Mouse (Mus musculus) ES-E14 (cell line): ENCODE data around the gene Nccrp1. TPM values are rescaled to one million over a fixed set of nuclear protein-coding genes. Genes with fewer than 3 reads are reported as not detected.

Experiments used
- DNase-seq: peaks from one replicate; pipeline ENCODE4 v3.0.0-alpha.2; 2013; ENCODE audit warnings: low read depth, low spot score
- H3K27ac ChIP-seq: 2 replicates; pipeline ENCODE4 v1.5.1; 2012; ENCODE audit warnings: low read depth, mild to moderate bottlenecking, low read length, moderate library complexity, mixed read lengths; ENCODE audit not compliant: poor library complexity, insufficient read depth, severe bottlenecking
- H3K36me3 ChIP-seq: 2 replicates; pipeline ENCODE4 v1.6.1; 2012; ENCODE audit warnings: mild to moderate bottlenecking, low read length, moderate library complexity, mixed read lengths; ENCODE audit not compliant: control insufficient read depth, poor library complexity, insufficient read depth, severe bottlenecking
- H3K4me1 ChIP-seq, 2 experiments: fragments of 150-350 bp in 1 of 2; sonication (generic) in 1 of 2; 2 replicates each; pipeline ENCODE4 v1.6.1; 2012; ENCODE audit warnings: low read length in 2 of 2, mild to moderate bottlenecking in 1 of 2, mixed read lengths in 1 of 2; ENCODE audit not compliant: control insufficient read depth in 2 of 2, insufficient read depth in 2 of 2, poor library complexity in 1 of 2
- H3K4me3 ChIP-seq, 2 experiments: fragments of 150-350 bp in 1 of 2; sonication (generic) in 1 of 2; 2 replicates each; pipeline ENCODE4 v1.5.1; 2012; ENCODE audit warnings: low read length in 2 of 2, low read depth in 1 of 2, mild to moderate bottlenecking in 1 of 2, mixed read lengths in 1 of 2; ENCODE audit not compliant: insufficient read depth in 1 of 2, poor library complexity in 1 of 2, severe bottlenecking in 1 of 2
- H3K9ac ChIP-seq: 2 replicates; pipeline ENCODE4 v1.6.1; 2012; ENCODE audit warnings: low read depth, mild to moderate bottlenecking, low read length, mixed read lengths; ENCODE audit not compliant: poor library complexity, insufficient read depth, severe bottlenecking
- H3K9me3 ChIP-seq: fragments of 150-350 bp; sonication (generic); 2 replicates; pipeline ENCODE4 v1.6.1; 2012; ENCODE audit warnings: low read depth, mild to moderate bottlenecking, low read length; ENCODE audit not compliant: control insufficient read depth, insufficient read depth
- CHD2 ChIP-seq: IDR thresholded peaks from 2 replicates; pipeline ENCODE4 v1.6.1; 2014; ENCODE audit warnings: mild to moderate bottlenecking, low read depth, low read length, inconsistent platforms
- HCFC1 ChIP-seq: IDR thresholded peaks from 2 replicates; pipeline ENCODE4 v1.6.1; 2012; ENCODE audit warnings: low read length, inconsistent platforms, borderline replicate concordance; ENCODE audit not compliant: insufficient read depth
- MAFK ChIP-seq: IDR thresholded peaks from 2 replicates; pipeline ENCODE4 v1.6.1; 2014; ENCODE audit warnings: mild to moderate bottlenecking, low read depth, low read length, inconsistent platforms; ENCODE audit not compliant: insufficient read depth
- ZC3H11A ChIP-seq: IDR thresholded peaks from 2 replicates; pipeline ENCODE4 v1.6.1; 2012; ENCODE audit warnings: low read depth, mild to moderate bottlenecking, inconsistent platforms, low read length, borderline replicate concordance
- ZNF384 ChIP-seq: IDR thresholded peaks from 2 replicates; pipeline ENCODE4 v1.6.1; 2012; ENCODE audit warnings: low read depth, low read length, inconsistent platforms
- in situ Hi-C, 2 experiments: fragments of 600-800 bp; cut with MboI; formaldehyde crosslinking; loops; one replicate each; pipeline ENCODE4 v1.15.1; 2025; ENCODE audit warnings: low sequenced_read_pairs in 2 of 2, inconsistent platforms in 1 of 2; ENCODE audit not compliant: unreplicated experiment in 2 of 2
- total RNA-seq: library from RNA; depleted of rRNA; stranded (reverse); fragments of 300-350 nt; gene quantifications from 2 replicates; pipeline ENCODE4 v1.2.3, GENCODE M21; 2012

Nccrp1 gene
- total RNA-seq, 1 experiment: 0.18 TPM

GRCm38 (mm10) chr7:28558486-28558885 lies 11.4 kb upstream of the Nccrp1 start:
- Histone ChIP-seq H3K9ac (no peak overlapping the region), H3K4me1 (peaks cover 10 to 36% of the 10 kb centered on the region in 2 experiments), H3K27ac (no peak overlapping the region), H3K9me3 (no peaks in the 10 kb centered on the region), H3K36me3 (peaks cover 41% of the 10 kb centered on the region), H3K4me3 (no peak overlapping the region)
- TF ChIP-seq MAFK (no peak), ZNF384 (no peak), HCFC1 (no peak), CHD2 (no peak), ZC3H11A (no peak)
- no peak for DNase-seq
- in situ Hi-C loops: no loop called here

GRCm38 (mm10) chr7:28557708-28558107 lies 10.7 kb upstream of the Nccrp1 start:
- Histone ChIP-seq H3K4me1 (peaks cover 10 to 36% of the 10 kb centered on the region in 2 experiments), H3K36me3 (peaks cover 34% of the 10 kb centered on the region), H3K27ac (0 out of 2 replicates have a peak overlapping the region, but pooled peaks have one; percentile 26), H3K9me3 (no peaks in the 10 kb centered on the region), H3K4me3 (no peak overlapping the region), H3K9ac (no peak overlapping the region)
- DNase-seq: no peak
- in situ Hi-C loops: no loop called here
- TF ChIP-seq HCFC1 (no peak), ZC3H11A (no peak), MAFK (no peak), CHD2 (no peak), ZNF384 (no peak)

- no peak for DNase-seq
- no peak for TF ChIP-seq MAFK
- TF ChIP-seq ZNF384: no peak
- TF ChIP-seq ZC3H11A: no peak
- no peaks in the 10 kb centered on the region for H3K9me3 ChIP-seq
- no peak overlapping the region for H3K9ac ChIP-seq
- H3K4me1 ChIP-seq: peaks cover 10 to 36% of the 10 kb centered on the region in 2 experiments
- peaks cover 28% of the 10 kb centered on the region for H3K36me3 ChIP-seq
- in situ Hi-C loops: no loop called here
- H3K4me3 ChIP-seq: no peak overlapping the region; a peak in 1 of 4 replicates
- H3K27ac ChIP-seq: peak overlapping the region; percentile 60; the same call in 1 of the 2 replicates
These were observed 10.0 kb upstream of the Nccrp1 start for GRCm38 (mm10) chr7:28557069-28557468.

GRCm38 (mm10) chr7:28555939-28556535 lies 9.0 kb upstream of the Nccrp1 start:
- no peak for TF ChIP-seq HCFC1
- no peak for TF ChIP-seq ZC3H11A
- no peak for TF ChIP-seq CHD2
- no peak for TF ChIP-seq MAFK
- TF ChIP-seq ZNF384: no peak

GRCm38 (mm10) chr7:28553076-28553475 lies 6.0 kb upstream of the Nccrp1 start:
- no peaks in the 10 kb centered on the region for H3K9me3 ChIP-seq
- H3K36me3 ChIP-seq: no peaks in the 10 kb centered on the region
- no peak overlapping the region for H3K9ac ChIP-seq
- peaks cover 5 to 25% of the 10 kb centered on the region in 2 experiments for H3K4me1 ChIP-seq
- in situ Hi-C loops: no loop called here
- no peak overlapping the region for H3K27ac ChIP-seq
- DNase-seq: no peak
- H3K4me3 ChIP-seq: no peak overlapping the region
- TF ChIP-seq MAFK (no peak), ZC3H11A (no peak), HCFC1 (no peak), CHD2 (no peak), ZNF384 (no peak)

More at GRCm38 (mm10) chr7:28555939-28556535, 9.0 kb upstream of the Nccrp1 start:
- Histone ChIP-seq H3K27ac (no peak overlapping the region), H3K9ac (no peak overlapping the region), H3K9me3 (no peaks in the 10 kb centered on the region), H3K4me3 (no peak overlapping the region), H3K4me1 (peaks cover 10 to 36% of the 10 kb centered on the region in 2 experiments), H3K36me3 (peaks cover 22% of the 10 kb centered on the region)
- in situ Hi-C loops: no loop called here
- peak; percentile 34 for DNase-seq
